In the genomic region with DNA sequence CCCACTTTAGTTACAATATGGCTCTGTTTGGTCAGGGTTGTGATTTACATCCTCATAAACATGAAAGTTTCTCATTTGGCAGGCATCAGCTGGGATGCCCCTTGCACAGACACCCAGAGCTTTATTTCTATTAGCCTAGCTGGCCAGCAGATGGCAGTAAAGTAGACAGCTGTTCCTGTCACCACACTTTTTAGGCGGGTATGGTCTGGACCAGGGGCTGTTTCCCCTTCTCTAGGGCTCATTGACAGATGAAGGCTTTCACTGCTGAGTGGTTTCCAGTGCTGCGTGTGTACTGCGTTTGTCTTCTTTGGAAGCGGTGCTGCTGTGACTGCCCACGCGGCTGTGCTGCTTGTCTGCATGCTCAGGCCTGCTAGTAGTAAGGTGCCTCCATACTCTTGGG, we compare ENCODE assay signal across 9 mouse cellular contexts. TPM values are rescaled to one million over a fixed set of nuclear protein-coding genes. Genes with fewer than 3 reads are reported as not detected.
A peak's percentile ranks its signal among the peaks of the same experiment; 100 is the strongest.
DNase-seq lines count a peak whose midpoint lies in the region; ATAC-seq and TF ChIP-seq lines count a peak whose summit lies in the region.
"Had no signal": no experiment of that assay in that cellular context is flagged by ENCODE, and none has a peak within 500 bp of the region (broad histone marks: within the 10 kb centered on the region; RNA-seq: fewer than 3 reads in every experiment).

No protein-coding gene starts in this region.

- WGBS in hindbrain, embryonic 11.5 days, result 59% methylated on average over 6 of the region's 6 CpGs
- 55% methylated on average over 6 of the region's 6 CpGs for WGBS in liver, embryonic 13.5 days (ENCODE audit: insufficient replicate concordance)
- 65% methylated on average over 6 of the region's 6 CpGs for WGBS in neural tube, embryonic 12.5 days

- no peaks in the 10 kb centered on the region for H3K9me3 ChIP-seq in hindbrain, embryonic 11.5 days (ENCODE audit: control insufficient read depth, low read length)
- no peaks in the 10 kb centered on the region for H3K9me3 ChIP-seq in liver, embryonic 13.5 days (replicated peaks)
- H3K9me3 ChIP-seq in neural tube, embryonic 12.5 days, result no peaks in the 10 kb centered on the region
- H3K9me3 ChIP-seq: megakaryocyte, embryonic 14.5 days had no signal

- no peak for ATAC-seq in hindbrain, embryonic 11.5 days (ENCODE audit: low FRiP score)
- ATAC-seq in liver, embryonic 13.5 days (ENCODE audit: low read depth), result no peak
- ATAC-seq in neural tube, embryonic 12.5 days (ENCODE audit: low FRiP score, low read depth), result peak; percentile 53; the same call in 1 of the 2 replicates

- H3K4me3 ChIP-seq in layer of hippocampus, adult 2 months, result no peak overlapping the region
- no peak overlapping the region for H3K4me3 ChIP-seq in hindbrain, embryonic 11.5 days (ENCODE audit: low read depth, low read length)
- H3K4me3 ChIP-seq in liver, embryonic 13.5 days (replicated peaks), result no peak overlapping the region
- H3K4me3 ChIP-seq in neural tube, embryonic 12.5 days, result no peak overlapping the region
- H3K4me3 ChIP-seq: megakaryocyte, embryonic 14.5 days had no signal

- no peak overlapping the region for H3K9ac ChIP-seq in hindbrain, embryonic 11.5 days (ENCODE audit: low read depth, low read length)
- no peak overlapping the region for H3K9ac ChIP-seq in liver, embryonic 13.5 days
- no peak overlapping the region for H3K9ac ChIP-seq in neural tube, embryonic 12.5 days

- no peak overlapping the region for H3K4me2 ChIP-seq in hindbrain, embryonic 11.5 days (replicated peaks; ENCODE audit: low read depth, low read length)
- no peak overlapping the region for H3K4me2 ChIP-seq in liver, embryonic 13.5 days
- H3K4me2 ChIP-seq in neural tube, embryonic 12.5 days (replicated peaks), result no peak overlapping the region

- H3K36me3 ChIP-seq in hindbrain, embryonic 11.5 days (ENCODE audit: control insufficient read depth, insufficient read depth, low read length), result no peaks in the 10 kb centered on the region; the same call in 1 of the 2 replicates
- H3K36me3 ChIP-seq in liver, embryonic 13.5 days, result peaks cover 68% of the 10 kb centered on the region
- peaks cover 34% of the 10 kb centered on the region for H3K36me3 ChIP-seq in neural tube, embryonic 12.5 days

- no peaks in the 10 kb centered on the region for H3K27me3 ChIP-seq in hindbrain, embryonic 11.5 days (ENCODE audit: control insufficient read depth, insufficient read depth, low read length)
- no peaks in the 10 kb centered on the region for H3K27me3 ChIP-seq in liver, embryonic 13.5 days
- H3K27me3 ChIP-seq in neural tube, embryonic 12.5 days (replicated peaks), result no peaks in the 10 kb centered on the region
- H3K27me3 ChIP-seq: megakaryocyte, embryonic 14.5 days had no signal

- no peaks in the 10 kb centered on the region for H3K4me1 ChIP-seq in hindbrain, embryonic 11.5 days (replicated peaks; ENCODE audit: control insufficient read depth, insufficient read depth, low read length)
- H3K4me1 ChIP-seq in liver, embryonic 13.5 days (replicated peaks), result peaks cover 22% of the 10 kb centered on the region
- H3K4me1 ChIP-seq in neural tube, embryonic 12.5 days, result no peaks in the 10 kb centered on the region

- peak; percentile 85 for TF ChIP-seq CTCF in layer of hippocampus, adult 2 months (conservative IDR thresholded peaks at IDR 0.05)

- peak in 1 of 2 experiments; percentile 49 for DNase-seq in layer of hippocampus, adult 2 months (ENCODE audit: low spot score in 2 of 2)
- no peak for DNase-seq in layer of hippocampus, adult 9-10 months (ENCODE audit: low spot score)
- peak; percentile 10 for DNase-seq in T-cell, adult 2 months (ENCODE audit: low spot score)
- DNase-seq in embryo, embryonic 11.5 days (ENCODE audit: low read depth, low spot score), result peak; percentile 48
- DNase-seq in hindbrain, embryonic 11.5 days (ENCODE audit: low spot score), result peak; percentile 71
- peak; percentile 48 for DNase-seq in liver, embryonic 13.5 days
- no peak for DNase-seq in urinary bladder, adult 2 months (ENCODE audit: low spot score)

- no peak overlapping the region for H3K27ac ChIP-seq in layer of hippocampus, adult 2 months
- H3K27ac ChIP-seq in hindbrain, embryonic 11.5 days (ENCODE audit: low read depth, low read length), result no peak overlapping the region
- H3K27ac ChIP-seq in liver, embryonic 13.5 days, result peak overlapping the region; percentile 82
- no peak overlapping the region for H3K27ac ChIP-seq in neural tube, embryonic 12.5 days

RNA-seq across cellular contexts. Expression of gene Mapk9, which starts 25.4 kb away (rescaled TPM):
- 100 to 1,000 TPM; 150 to 154 TPM for total RNA-seq in layer of hippocampus, adult 2 months (2021)
- polyA plus RNA-seq in hindbrain, embryonic 11.5 days (2014; fragmentation: Nextera tagmentation; extraction: Ambion mirVana), result 49.3 and 52.9 TPM in 2 replicates
- polyA plus RNA-seq in liver, embryonic 13.5 days (2015; fragmentation: Nextera tagmentation; extraction: Ambion mirVana), result 21.6 and 28.3 TPM in 2 replicates
- 52.1 and 58.7 TPM in 2 replicates for polyA plus RNA-seq in neural tube, embryonic 12.5 days (2016; fragmentation: Nextera tagmentation; extraction: Ambion mirVana)
- polyA plus RNA-seq in urinary bladder, adult 2 months (2012; rRNA removed), result 36.5 and 37.6 TPM in 2 replicates

RNA-seq across cellular contexts. Expression of gene Rasgef1c, which starts 29.7 kb away (rescaled TPM):
- total RNA-seq in layer of hippocampus, adult 2 months (2021), result 1 to 10 TPM; 1.5 to 1.9 TPM
- 4.5 and 4.6 TPM in 2 replicates for polyA plus RNA-seq in hindbrain, embryonic 11.5 days (2014; fragmentation: Nextera tagmentation; extraction: Ambion mirVana)
- polyA plus RNA-seq in liver, embryonic 13.5 days (2015; fragmentation: Nextera tagmentation; extraction: Ambion mirVana), result not detected in 2 replicates
- 13.7 and 14.7 TPM in 2 replicates for polyA plus RNA-seq in neural tube, embryonic 12.5 days (2016; fragmentation: Nextera tagmentation; extraction: Ambion mirVana)
- 2.0 and 2.5 TPM in 2 replicates for polyA plus RNA-seq in urinary bladder, adult 2 months (2012; rRNA removed)

Comparison
In these comparisons a context has a peak if more than half of its experiments do, and no peak if none do; other contexts are left out.
1. DNase-seq: peak in T-cell, adult 2 months (single experiment), embryo, embryonic 11.5 days (single experiment), hindbrain, embryonic 11.5 days (single experiment) and liver, embryonic 13.5 days (single experiment); none in layer of hippocampus, adult 9-10 months (single experiment) and urinary bladder, adult 2 months (single experiment).